Mouse (Mus musculus): ENCODE data around the gene Trip11. TPM values are rescaled to one million over a fixed set of nuclear protein-coding genes. Genes with fewer than 3 reads are reported as not detected.

The Trip11 gene
- total RNA-seq, 2 experiments from 2014 or later: 21.3 to 38.2 TPM

GRCm38 (mm10) chr12:101832179-101833114 lies 80.6 kb downstream of the Trip11 start:
- peak; percentile 50 for ATAC-seq (replicated peaks; ENCODE audit: poor library complexity, severe bottlenecking)

GRCm38 (mm10) chr12:101831221-101831620 lies 81.8 kb downstream of the Trip11 start:
- no peak for ATAC-seq (replicated peaks; ENCODE audit: poor library complexity, severe bottlenecking)

GRCm38 (mm10) chr12:101823161-101823560 lies 89.9 kb downstream of the Trip11 start:
- ATAC-seq (replicated peaks; ENCODE audit: poor library complexity, severe bottlenecking): no peak

GRCm38 (mm10) chr12:101821596-101821995 lies 91.5 kb downstream of the Trip11 start:
- peak; percentile 44 for ATAC-seq (replicated peaks; ENCODE audit: poor library complexity, severe bottlenecking)

- no peak for ATAC-seq (replicated peaks; ENCODE audit: poor library complexity, severe bottlenecking)
Observed at GRCm38 (mm10) chr12:101819570-101819969, 93.5 kb downstream of the Trip11 start.

GRCm38 (mm10) chr12:101818608-101819370 lies 94.3 kb downstream of the Trip11 start, which contains the start of gene Fbln5:
Fbln5 (minus strand) TSS chr12:101819055.
- ATAC-seq (replicated peaks; ENCODE audit: poor library complexity, severe bottlenecking): peak; percentile 51

GRCm38 (mm10) chr12:101818246-101818607 lies 94.8 kb downstream of the Trip11 start:
- ATAC-seq (replicated peaks; ENCODE audit: poor library complexity, severe bottlenecking): no peak

- ATAC-seq (replicated peaks; ENCODE audit: poor library complexity, severe bottlenecking): peak; percentile 38; the same call in 1 of the 2 replicates
Observed at GRCm38 (mm10) chr12:101816810-101817209, 96.3 kb downstream of the Trip11 start.

GRCm38 (mm10) chr12:101815796-101816195 lies 97.3 kb downstream of the Trip11 start:
- ATAC-seq (replicated peaks; ENCODE audit: poor library complexity, severe bottlenecking): no peak

GRCm38 (mm10) chr12:101814423-101814822 lies 98.6 kb downstream of the Trip11 start:
- no peak for ATAC-seq (replicated peaks; ENCODE audit: poor library complexity, severe bottlenecking)

GRCm38 (mm10) chr12:101811181-101811580 lies 101.9 kb downstream of the Trip11 start:
- ATAC-seq (replicated peaks; ENCODE audit: poor library complexity, severe bottlenecking): peak; percentile 78

GRCm38 (mm10) chr12:101810515-101810914 lies 102.6 kb downstream of the Trip11 start:
- no peak for ATAC-seq (replicated peaks; ENCODE audit: poor library complexity, severe bottlenecking)

- no peak for ATAC-seq (replicated peaks; ENCODE audit: poor library complexity, severe bottlenecking)
Observed at GRCm38 (mm10) chr12:101807400-101807799, 105.7 kb downstream of the Trip11 start.

GRCm38 (mm10) chr12:101802445-101802844 lies 110.6 kb downstream of the Trip11 start:
- no peak for ATAC-seq (replicated peaks; ENCODE audit: poor library complexity, severe bottlenecking)

GRCm38 (mm10) chr12:101801744-101802143 lies 111.3 kb downstream of the Trip11 start:
- no peak for ATAC-seq (replicated peaks; ENCODE audit: poor library complexity, severe bottlenecking)

GRCm38 (mm10) chr12:101801051-101801450 lies 112.0 kb downstream of the Trip11 start:
- no peak for ATAC-seq (replicated peaks; ENCODE audit: poor library complexity, severe bottlenecking)

- no peak for ATAC-seq (replicated peaks; ENCODE audit: poor library complexity, severe bottlenecking)
Observed at GRCm38 (mm10) chr12:101798189-101798922, 114.7 kb downstream of the Trip11 start.

- ATAC-seq (replicated peaks; ENCODE audit: poor library complexity, severe bottlenecking): no peak
Observed at GRCm38 (mm10) chr12:101794458-101794857, 118.6 kb downstream of the Trip11 start.

GRCm38 (mm10) chr12:101793221-101793621 lies 119.8 kb downstream of the Trip11 start:
- no peak for ATAC-seq (replicated peaks; ENCODE audit: poor library complexity, severe bottlenecking)

- ATAC-seq (replicated peaks; ENCODE audit: poor library complexity, severe bottlenecking): no peak
Observed at GRCm38 (mm10) chr12:101792684-101793083, 120.4 kb downstream of the Trip11 start.
